Mouse (Mus musculus): Measurements from ENCODE around the gene Add3. TPM values are rescaled to one million over a fixed set of nuclear protein-coding genes. Genes with fewer than 3 reads are reported as not detected.

The Add3 gene
- total RNA-seq, 2 experiments from 2014 or later, result 63.4 to 65.2 TPM

GRCm38 (mm10) chr19:53157176-53157575 lies 16.9 kb downstream of the Add3 start:
- intact Hi-C loops (cut with DNase I), result no loop called here
- DNase-seq, result no peak

GRCm38 (mm10) chr19:53159351-53159750 lies 19.1 kb downstream of the Add3 start:
- intact Hi-C loops (cut with DNase I), result no loop called here
- DNase-seq, result no peak

- intact Hi-C loops (cut with DNase I), result no loop called here
- DNase-seq, result no peak
Measured at GRCm38 (mm10) chr19:53162927-53163326, 22.7 kb downstream of the Add3 start.

- intact Hi-C loops (cut with DNase I), result no loop called here
- no peak for DNase-seq
Measured at GRCm38 (mm10) chr19:53164645-53165044, 24.4 kb downstream of the Add3 start.

- intact Hi-C loops (cut with DNase I), result no loop called here
- no peak for DNase-seq
Measured at GRCm38 (mm10) chr19:53165305-53166240, 25.3 kb downstream of the Add3 start.

- intact Hi-C loops (cut with DNase I), result no loop called here
Measured at GRCm38 (mm10) chr19:53166367-53166766, 26.1 kb downstream of the Add3 start.

GRCm38 (mm10) chr19:53168576-53168975 lies 28.3 kb downstream of the Add3 start:
- intact Hi-C loops (cut with DNase I), result no loop called here
- DNase-seq, result no peak

More at GRCm38 (mm10) chr19:53166367-53166766, 26.1 kb downstream of the Add3 start:
- DNase-seq, result no peak

GRCm38 (mm10) chr19:53170651-53171050 lies 30.4 kb downstream of the Add3 start:
- intact Hi-C loops (cut with DNase I), result no loop called here
- no peak for DNase-seq

GRCm38 (mm10) chr19:53174034-53174433 lies 33.8 kb downstream of the Add3 start:
- DNase-seq, result no peak
- intact Hi-C loops (cut with DNase I), result no loop called here

GRCm38 (mm10) chr19:53175550-53175949 lies 35.3 kb downstream of the Add3 start:
- intact Hi-C loops (cut with DNase I), result no loop called here
- DNase-seq, result no peak

GRCm38 (mm10) chr19:53176518-53176917 lies 36.3 kb downstream of the Add3 start:
- no peak for DNase-seq
- intact Hi-C loops (cut with DNase I), result no loop called here

- DNase-seq, result peak in 1 of 2 experiments; percentile 36
- intact Hi-C loops (cut with DNase I), result no loop called here
Measured at GRCm38 (mm10) chr19:53178611-53179528, 38.6 kb downstream of the Add3 start.

- intact Hi-C loops (cut with DNase I), result no loop called here
- DNase-seq, result no peak
Measured at GRCm38 (mm10) chr19:53180168-53180803, 40.0 kb downstream of the Add3 start.

- peak; percentile 76 to 77 for DNase-seq
- intact Hi-C loops (cut with DNase I), result no loop called here
Measured at GRCm38 (mm10) chr19:53181003-53181861, 41.0 kb downstream of the Add3 start.

GRCm38 (mm10) chr19:53183620-53184019 lies 43.4 kb downstream of the Add3 start:
- DNase-seq, result no peak
- intact Hi-C loops (cut with DNase I), result no loop called here

GRCm38 (mm10) chr19:53184216-53184615 lies 44.0 kb downstream of the Add3 start:
- DNase-seq, result no peak
- intact Hi-C loops (cut with DNase I), result no loop called here

- no peak for DNase-seq
- intact Hi-C loops (cut with DNase I), result no loop called here
Measured at GRCm38 (mm10) chr19:53184911-53185310, 44.7 kb downstream of the Add3 start.

- DNase-seq, result no peak
- intact Hi-C loops (cut with DNase I), result no loop called here
Measured at GRCm38 (mm10) chr19:53185486-53186134, 45.4 kb downstream of the Add3 start.

GRCm38 (mm10) chr19:53186456-53186855 lies 46.2 kb downstream of the Add3 start:
- DNase-seq, result no peak
- intact Hi-C loops (cut with DNase I), result no loop called here
